Mouse (Mus musculus): ENCODE measurements around the gene Nemf. TPM values are rescaled to one million over a fixed set of nuclear protein-coding genes. Genes with fewer than 3 reads are reported as not detected.

Nemf gene
- polyA plus RNA-seq, 1 experiment from 2014 or later = 89.8 TPM

GRCm38 (mm10) chr12:69298281-69298680, 58.7 kb downstream of the Nemf start:
- WGBS = 92% methylated on average over 4 of the region's 4 CpGs
- H3K4me1 ChIP-seq (ENCODE audit: control insufficient read depth, insufficient read depth, low read length) = no peaks in the 10 kb centered on the region; the same call in 1 of the 2 replicates
- H3K27me3 ChIP-seq (ENCODE audit: control insufficient read depth, insufficient read depth, low read length) = no peaks in the 10 kb centered on the region
- peak overlapping the region; percentile 4; the same call in 1 of the 2 replicates for H3K4me2 ChIP-seq (ENCODE audit: low read depth, low read length)
- DNase-seq (ENCODE audit: low spot score) (no peak), ATAC-seq (replicated peaks; ENCODE audit: insufficient number of reproducible peaks, low FRiP score, low TSS enrichment, low read depth) (no peak)
- no peaks in the 10 kb centered on the region for H3K9me3 ChIP-seq (replicated peaks; ENCODE audit: control insufficient read depth, low read length)
- H3K27ac ChIP-seq (replicated peaks; ENCODE audit: low read depth, low read length) = no peak overlapping the region
- peak overlapping the region; percentile 8; the same call in 1 of the 2 replicates for H3K4me3 ChIP-seq (ENCODE audit: low read depth, low read length)
- no peak overlapping the region for H3K9ac ChIP-seq (replicated peaks; ENCODE audit: low read length)
- no peaks in the 10 kb centered on the region; the same call in 1 of the 2 replicates for H3K36me3 ChIP-seq (replicated peaks; ENCODE audit: control insufficient read depth, insufficient read depth, low read depth, low read length)

DNA sequence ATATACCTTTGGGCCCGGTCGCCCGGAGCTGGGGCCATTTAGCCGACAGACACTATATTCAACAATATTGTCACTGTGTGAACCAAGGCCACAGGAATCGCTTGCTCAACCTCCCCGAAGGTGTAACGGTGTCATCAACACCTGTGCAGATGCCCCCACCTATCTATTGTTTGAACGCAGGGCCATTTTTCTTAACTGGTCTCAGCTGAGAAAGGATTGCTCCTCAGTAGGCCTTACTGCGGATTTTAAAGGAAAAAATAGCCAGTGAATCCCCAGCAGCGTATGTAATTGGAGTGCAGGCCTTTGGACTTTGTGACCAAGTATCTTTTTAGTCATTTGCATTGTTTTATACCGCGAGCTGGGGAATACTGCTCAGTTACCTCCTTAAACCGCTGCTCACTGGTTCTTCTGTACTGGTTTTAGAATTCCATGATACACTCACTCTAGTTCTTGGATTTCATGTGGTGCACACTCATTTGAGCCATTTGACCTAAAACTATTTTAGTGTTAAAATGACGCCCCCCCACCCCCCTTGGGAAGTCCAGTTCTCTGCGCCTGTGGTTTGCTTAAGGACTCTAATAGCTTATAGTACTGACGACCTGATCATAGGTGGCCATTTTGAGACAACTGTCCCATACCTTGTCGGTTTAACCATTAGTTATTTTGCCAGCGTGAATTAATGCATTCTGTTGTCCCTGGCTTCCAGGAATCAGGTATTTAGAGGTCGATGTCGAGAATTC, 59.4 kb downstream of the Nemf start:
- peak overlapping the region; percentile 96; the same call in 1 of the 2 replicates for H3K27ac ChIP-seq (replicated peaks; ENCODE audit: low read depth, low read length)

GRCm38 (mm10) chr12:69296511-69297410, 60.2 kb downstream of the Nemf start, which contains the start of gene Klhdc2:
Klhdc2 (plus strand) TSS chr12:69296681.
- under 1% methylated on average over 86 of the region's 98 CpGs for WGBS
- H3K36me3 ChIP-seq (replicated peaks; ENCODE audit: control insufficient read depth, insufficient read depth, low read depth, low read length) = no peaks in the 10 kb centered on the region; the same call in 1 of the 2 replicates

More for the DNA sequence above, 59.4 kb downstream of the Nemf start:
- Histone ChIP-seq H3K4me3 (ENCODE audit: low read depth, low read length) (peak overlapping the region; percentile 95), H3K27me3 (ENCODE audit: control insufficient read depth, insufficient read depth, low read length) (no peaks in the 10 kb centered on the region), H3K36me3 (replicated peaks; ENCODE audit: control insufficient read depth, insufficient read depth, low read depth, low read length) (no peaks in the 10 kb centered on the region; the same call in 1 of the 2 replicates), H3K9me3 (replicated peaks; ENCODE audit: control insufficient read depth, low read length) (no peaks in the 10 kb centered on the region), H3K9ac (replicated peaks; ENCODE audit: low read length) (peak overlapping the region; percentile 99), H3K4me2 (ENCODE audit: low read depth, low read length) (peak overlapping the region; percentile 71), H3K4me1 (ENCODE audit: control insufficient read depth, insufficient read depth, low read length) (no peaks in the 10 kb centered on the region; the same call in 1 of the 2 replicates)
- ATAC-seq (replicated peaks; ENCODE audit: insufficient number of reproducible peaks, low FRiP score, low TSS enrichment, low read depth) (no peak), DNase-seq (ENCODE audit: low spot score) (peak; percentile 35)
- WGBS = 21% methylated on average over 20 of the region's 20 CpGs

DNA sequence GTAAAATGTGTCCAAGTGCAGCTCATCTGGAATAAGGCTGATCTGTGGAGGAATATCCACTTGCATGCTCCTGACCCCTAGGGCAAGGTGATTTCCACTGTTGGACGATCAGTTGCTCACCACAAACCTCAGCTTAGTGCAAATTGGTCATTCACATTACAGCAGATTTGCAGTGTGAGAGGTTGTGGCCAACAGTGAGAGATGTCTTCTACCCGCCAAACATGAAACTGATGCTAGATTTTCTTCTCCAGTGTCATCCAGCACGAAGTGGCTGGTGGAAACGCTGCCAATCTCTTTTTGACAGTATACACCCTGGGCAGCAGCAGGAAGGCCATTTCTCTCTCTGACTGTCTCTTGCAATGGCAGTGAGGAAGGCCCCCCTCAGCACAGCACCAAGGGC, 61.3 kb downstream of the Nemf start:
- Histone ChIP-seq H3K27me3 (ENCODE audit: control insufficient read depth, insufficient read depth, low read length) (no peaks in the 10 kb centered on the region), H3K4me3 (ENCODE audit: low read depth, low read length) (peak overlapping the region; percentile 95; the same call in 1 of the 2 replicates), H3K27ac (replicated peaks; ENCODE audit: low read depth, low read length) (no peak overlapping the region), H3K9me3 (replicated peaks; ENCODE audit: control insufficient read depth, low read length) (no peaks in the 10 kb centered on the region), H3K36me3 (replicated peaks; ENCODE audit: control insufficient read depth, insufficient read depth, low read depth, low read length) (no peaks in the 10 kb centered on the region), H3K4me2 (ENCODE audit: low read depth, low read length) (no peak overlapping the region; the same call in 1 of the 2 replicates), H3K4me1 (ENCODE audit: control insufficient read depth, insufficient read depth, low read length) (no peaks in the 10 kb centered on the region; the same call in 1 of the 2 replicates), H3K9ac (replicated peaks; ENCODE audit: low read length) (peak overlapping the region; percentile 99)
- ATAC-seq (replicated peaks; ENCODE audit: insufficient number of reproducible peaks, low FRiP score, low TSS enrichment, low read depth) (no peak), DNase-seq (ENCODE audit: low spot score) (no peak)
- WGBS = 80% methylated on average over 4 of the region's 4 CpGs

More at GRCm38 (mm10) chr12:69296511-69297410, 60.2 kb downstream of the Nemf start, which contains the start of gene Klhdc2:
- Histone ChIP-seq H3K27me3 (ENCODE audit: control insufficient read depth, insufficient read depth, low read length) (no peaks in the 10 kb centered on the region), H3K9ac (replicated peaks; ENCODE audit: low read length) (peak within 1 kb of the TSS; percentile 99), H3K4me1 (ENCODE audit: control insufficient read depth, insufficient read depth, low read length) (no peaks in the 10 kb centered on the region; the same call in 1 of the 2 replicates), H3K9me3 (replicated peaks; ENCODE audit: control insufficient read depth, low read length) (no peaks in the 10 kb centered on the region), H3K4me2 (ENCODE audit: low read depth, low read length) (peak within 1 kb of the TSS; percentile 71), H3K4me3 (ENCODE audit: low read depth, low read length) (peak within 1 kb of the TSS; percentile 95), H3K27ac (replicated peaks; ENCODE audit: low read depth, low read length) (peak within 1 kb of the TSS; percentile 96)
- DNase-seq (ENCODE audit: low spot score) (peak; percentile 90), ATAC-seq (replicated peaks; ENCODE audit: insufficient number of reproducible peaks, low FRiP score, low TSS enrichment, low read depth) (peak; percentile 95)

GRCm38 (mm10) chr12:69294936-69295335, 62.0 kb downstream of the Nemf start:
- Histone ChIP-seq H3K4me1 (ENCODE audit: control insufficient read depth, insufficient read depth, low read length) (no peaks in the 10 kb centered on the region; the same call in 1 of the 2 replicates), H3K27me3 (ENCODE audit: control insufficient read depth, insufficient read depth, low read length) (no peaks in the 10 kb centered on the region), H3K4me3 (ENCODE audit: low read depth, low read length) (no peak overlapping the region), H3K9me3 (replicated peaks; ENCODE audit: control insufficient read depth, low read length) (no peaks in the 10 kb centered on the region), H3K36me3 (replicated peaks; ENCODE audit: control insufficient read depth, insufficient read depth, low read depth, low read length) (no peaks in the 10 kb centered on the region), H3K27ac (replicated peaks; ENCODE audit: low read depth, low read length) (no peak overlapping the region), H3K4me2 (ENCODE audit: low read depth, low read length) (no peak overlapping the region), H3K9ac (replicated peaks; ENCODE audit: low read length) (no peak overlapping the region)
- ATAC-seq (replicated peaks; ENCODE audit: insufficient number of reproducible peaks, low FRiP score, low TSS enrichment, low read depth) (no peak), DNase-seq (ENCODE audit: low spot score) (no peak)
- WGBS = 86% methylated on average over 2 of the region's 2 CpGs

- no peak for DNase-seq (ENCODE audit: low spot score)
- no peak overlapping the region for H3K9ac ChIP-seq (replicated peaks; ENCODE audit: low read length)
- no peaks in the 10 kb centered on the region; the same call in 1 of the 2 replicates for H3K4me1 ChIP-seq (ENCODE audit: control insufficient read depth, insufficient read depth, low read length)
- no peak for ATAC-seq (replicated peaks; ENCODE audit: insufficient number of reproducible peaks, low FRiP score, low TSS enrichment, low read depth)
- H3K36me3 ChIP-seq (replicated peaks; ENCODE audit: control insufficient read depth, insufficient read depth, low read depth, low read length) = no peaks in the 10 kb centered on the region
- no peaks in the 10 kb centered on the region for H3K9me3 ChIP-seq (replicated peaks; ENCODE audit: control insufficient read depth, low read length)
- H3K4me2 ChIP-seq (ENCODE audit: low read depth, low read length) = no peak overlapping the region
- H3K4me3 ChIP-seq (ENCODE audit: low read depth, low read length) = no peak overlapping the region
- H3K27me3 ChIP-seq (ENCODE audit: control insufficient read depth, insufficient read depth, low read length) = no peaks in the 10 kb centered on the region
- H3K27ac ChIP-seq (replicated peaks; ENCODE audit: low read depth, low read length) = no peak overlapping the region
- 52% methylated on average over 2 of the region's 2 CpGs for WGBS
Measured at GRCm38 (mm10) chr12:69293815-69294214, 63.1 kb downstream of the Nemf start.

GRCm38 (mm10) chr12:69292401-69292800, 64.6 kb downstream of the Nemf start:
- no peaks in the 10 kb centered on the region for H3K9me3 ChIP-seq (replicated peaks; ENCODE audit: control insufficient read depth, low read length)
- no peaks in the 10 kb centered on the region for H3K36me3 ChIP-seq (replicated peaks; ENCODE audit: control insufficient read depth, insufficient read depth, low read depth, low read length)
- H3K4me2 ChIP-seq (ENCODE audit: low read depth, low read length) = no peak overlapping the region
- no peak for DNase-seq (ENCODE audit: low spot score)
- no peak overlapping the region for H3K9ac ChIP-seq (replicated peaks; ENCODE audit: low read length)
- WGBS = 94% methylated on average over 6 of the region's 6 CpGs
- H3K27ac ChIP-seq (replicated peaks; ENCODE audit: low read depth, low read length) = no peak overlapping the region
- no peaks in the 10 kb centered on the region for H3K4me1 ChIP-seq (ENCODE audit: control insufficient read depth, insufficient read depth, low read length)
- H3K4me3 ChIP-seq (ENCODE audit: low read depth, low read length) = no peak overlapping the region
- H3K27me3 ChIP-seq (ENCODE audit: control insufficient read depth, insufficient read depth, low read length) = no peaks in the 10 kb centered on the region
- no peak for ATAC-seq (replicated peaks; ENCODE audit: insufficient number of reproducible peaks, low FRiP score, low TSS enrichment, low read depth)
